Mouse (Mus musculus) liver, adult 2 months (tissue): ENCODE measurements around the gene Zdhhc17. TPM values are rescaled to one million over a fixed set of nuclear protein-coding genes. Genes with fewer than 3 reads are reported as not detected.

Experiments
- DNase-seq: peaks from one replicate; pipeline ENCODE4 v3.0.0-alpha.2; 2011; ENCODE audit warnings: low read depth, low spot score; ENCODE audit errors: extremely low read depth
- H3K27ac ChIP-seq: fragments of 200-500 bp; replicated peaks from 2 replicates; pipeline ENCODE4 v1.5.1; 2012; ENCODE audit warnings: low read depth, mild to moderate bottlenecking, control low read depth, inconsistent platforms, low read length; ENCODE audit not compliant: insufficient read depth
- H3K27me3 ChIP-seq: fragments of 200-500 bp; 2 replicates; pipeline ENCODE4 v1.6.1; 2012; ENCODE audit warnings: mild to moderate bottlenecking, moderate library complexity, low read length, inconsistent platforms; ENCODE audit not compliant: control insufficient read depth, insufficient read depth
- H3K36me3 ChIP-seq: fragments of 200-500 bp; 2 replicates; pipeline ENCODE4 v1.6.1; 2012; ENCODE audit warnings: low read length, inconsistent platforms; ENCODE audit not compliant: control insufficient read depth, insufficient read depth
- H3K4me1 ChIP-seq: fragments of 200-500 bp; 2 replicates; pipeline ENCODE4 v1.6.1; 2011; ENCODE audit warnings: low read length; ENCODE audit not compliant: control insufficient read depth, insufficient read depth
- H3K4me3 ChIP-seq: fragments of 200-500 bp; 2 replicates; pipeline ENCODE4 v1.5.1; 2011; ENCODE audit warnings: low read depth, mild to moderate bottlenecking, control low read depth, low read length, moderate library complexity; ENCODE audit not compliant: insufficient read depth
- H3K79me2 ChIP-seq: fragments of 200-500 bp; 2 replicates; pipeline ENCODE4 v1.6.1; 2012; ENCODE audit warnings: inconsistent platforms, mild to moderate bottlenecking, low read length, moderate library complexity; ENCODE audit not compliant: control insufficient read depth, insufficient read depth
- H3K9ac ChIP-seq: fragments of 200-500 bp; 2 replicates; pipeline ENCODE4 v1.6.1; 2012; ENCODE audit warnings: low read depth, mild to moderate bottlenecking, control low read depth, inconsistent platforms, low read length
- CTCF ChIP-seq: fragments of 200-500 bp; IDR thresholded peaks from 2 replicates; pipeline ENCODE4 v1.5.1; 2011; ENCODE audit warnings: low read depth, low read length, control low read depth
- POLR2A ChIP-seq: fragments of 200-500 bp; IDR thresholded peaks from 2 replicates; pipeline ENCODE4 v1.6.1; 2011; ENCODE audit warnings: low read length, control low read depth; ENCODE audit not compliant: insufficient read depth; ENCODE audit errors: extremely low read depth
- WGBS: fragments of 180-500 bp; shearing (Covaris S2); methylation state at CpG from one replicate; pipeline ENCODE4 v1.1.7; 2018; 5-methylcytosine and 5-hydroxymethylcytosine counted together
- polyA plus RNA-seq: library from polyadenylated mRNA; depleted of rRNA; stranded (reverse); fragments of >200 nt; gene quantifications from 2 replicates; pipeline ENCODE4 v1.2.3, GENCODE M21; 2012
- total RNA-seq: library from RNA; depleted of rRNA; stranded (reverse); fragments of >200 nt; gene quantifications from 2 replicates; pipeline ENCODE4 v1.2.3, GENCODE M21; 2014

Gene Zdhhc17
- total and polyA plus RNA-seq, 2 experiments: 6.3 to 17.7 TPM

DNA sequence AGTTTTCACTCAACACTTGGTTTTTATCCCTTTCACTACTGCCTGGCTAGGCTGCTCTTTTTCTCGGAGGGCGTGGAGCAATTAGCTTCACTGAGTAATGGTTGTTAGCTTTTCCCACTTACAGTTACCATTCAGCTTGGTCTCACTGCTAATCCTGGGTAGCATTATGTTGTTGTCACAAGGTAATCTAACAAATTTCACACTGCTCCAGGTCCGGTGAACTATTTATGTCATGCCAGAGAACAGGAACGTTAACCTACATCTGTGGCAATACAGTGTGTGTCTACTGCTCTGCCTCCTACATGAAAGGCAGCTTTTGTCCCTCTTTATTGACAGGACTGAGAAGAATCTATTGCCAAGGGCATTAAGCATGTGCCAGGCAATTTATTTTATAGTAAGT is 14.8 kb upstream of the Zdhhc17 start:
- 89% methylated on average over 4 of the region's 4 CpGs for WGBS
- no peak overlapping the region for H3K4me3 ChIP-seq
- H3K4me1 ChIP-seq: no peaks in the 10 kb centered on the region
- TF ChIP-seq CTCF (no peak), POLR2A (no peak)
- no peak overlapping the region for H3K27ac ChIP-seq
- H3K36me3 ChIP-seq: no peaks in the 10 kb centered on the region
- DNase-seq: no peak
- no peak overlapping the region for H3K9ac ChIP-seq
- H3K27me3 ChIP-seq: no peaks in the 10 kb centered on the region
- no peaks in the 10 kb centered on the region for H3K79me2 ChIP-seq

DNA sequence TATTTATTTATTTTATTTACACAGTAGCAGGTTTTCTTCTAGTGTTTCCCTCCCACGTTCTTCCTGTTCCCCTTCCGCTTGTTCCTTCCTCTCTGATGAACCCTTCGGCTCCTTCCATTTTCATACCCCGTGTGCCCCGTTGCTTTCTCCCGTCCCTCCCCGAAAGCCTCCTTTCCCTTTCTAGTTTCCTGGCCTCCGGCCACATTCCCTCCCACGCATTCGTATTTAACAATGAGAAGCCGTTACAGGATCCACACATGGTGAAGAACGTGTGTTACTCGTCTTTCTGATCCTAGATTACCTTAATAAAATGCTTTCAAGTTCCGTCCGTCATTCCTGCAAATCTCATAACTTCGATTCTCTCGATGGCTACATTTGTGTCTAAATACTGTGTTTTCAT is 4.5 kb upstream of the Zdhhc17 start:
- peaks cover 2% of the 10 kb centered on the region; the same call in 1 of the 2 replicates for H3K4me1 ChIP-seq
- no peaks in the 10 kb centered on the region for H3K27me3 ChIP-seq
- H3K27ac ChIP-seq: no peak overlapping the region
- no peaks in the 10 kb centered on the region for H3K36me3 ChIP-seq
- no peak for DNase-seq
- TF ChIP-seq CTCF: no peak
- TF ChIP-seq POLR2A: no peak
- 87% methylated on average over 17 of the region's 17 CpGs for WGBS
- H3K79me2 ChIP-seq: no peaks in the 10 kb centered on the region
- no peak overlapping the region for H3K4me3 ChIP-seq
- no peak overlapping the region for H3K9ac ChIP-seq

GRCm38 (mm10) chr10:111013265-111013664 is 3.3 kb upstream of the Zdhhc17 start:
- Histone ChIP-seq H3K4me1 (peaks cover 2% of the 10 kb centered on the region; the same call in 1 of the 2 replicates), H3K79me2 (no peaks in the 10 kb centered on the region; the same call in 1 of the 2 replicates), H3K27ac (no peak overlapping the region), H3K36me3 (no peaks in the 10 kb centered on the region), H3K27me3 (no peaks in the 10 kb centered on the region), H3K4me3 (no peak overlapping the region), H3K9ac (no peak overlapping the region)
- TF ChIP-seq POLR2A (no peak), CTCF (no peak)
- WGBS: 95% methylated on average over 3 of the region's 3 CpGs
- no peak for DNase-seq

DNA sequence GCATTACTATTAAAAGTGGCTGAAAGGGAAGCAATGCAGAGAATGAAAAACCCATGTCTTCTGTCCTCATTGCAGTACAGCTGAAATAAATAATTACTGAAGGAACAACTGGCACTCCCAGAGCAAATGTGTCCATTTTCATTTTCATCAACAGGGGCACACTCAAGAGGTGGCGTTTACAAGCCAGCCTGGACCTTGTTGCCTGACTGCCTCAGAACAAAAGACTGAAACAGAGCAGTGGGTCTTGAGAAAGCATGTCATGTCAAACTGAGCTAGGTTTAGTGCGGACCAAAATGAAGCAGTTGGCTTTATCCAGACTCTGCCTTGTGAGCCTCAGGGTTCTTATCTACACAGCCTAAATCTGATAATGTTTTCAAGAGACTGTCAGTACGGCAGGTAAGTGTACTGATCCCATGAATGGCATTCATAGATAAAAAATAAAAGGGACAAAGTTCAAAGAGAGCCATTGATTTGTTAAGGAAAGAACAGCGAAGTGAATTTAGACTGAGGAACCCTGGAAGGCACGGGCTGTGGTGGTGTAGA is 2.6 kb upstream of the Zdhhc17 start:
- no peak for TF ChIP-seq POLR2A
- no peak for TF ChIP-seq CTCF
- DNase-seq: peak; percentile 27
- H3K9ac ChIP-seq: no peak overlapping the region
- H3K4me3 ChIP-seq: no peak overlapping the region
- H3K36me3 ChIP-seq: no peaks in the 10 kb centered on the region
- H3K79me2 ChIP-seq: peaks cover 3% of the 10 kb centered on the region; the same call in 1 of the 2 replicates
- peaks cover 2% of the 10 kb centered on the region; the same call in 1 of the 2 replicates for H3K4me1 ChIP-seq
- H3K27ac ChIP-seq: no peak overlapping the region
- H3K27me3 ChIP-seq: no peaks in the 10 kb centered on the region
- 47% methylated on average over 5 of the region's 5 CpGs for WGBS

GRCm38 (mm10) chr10:111011226-111011765 is 1.4 kb upstream of the Zdhhc17 start:
- Histone ChIP-seq H3K4me1 (peaks cover 2% of the 10 kb centered on the region; the same call in 1 of the 2 replicates), H3K79me2 (peaks cover 5% of the 10 kb centered on the region; the same call in 1 of the 2 replicates), H3K27ac (0 out of 2 replicates have a peak overlapping the region, but pooled peaks have one; percentile 25), H3K36me3 (no peaks in the 10 kb centered on the region), H3K4me3 (peak overlapping the region; percentile 95), H3K27me3 (no peaks in the 10 kb centered on the region), H3K9ac (peak overlapping the region; percentile 68)
- TF ChIP-seq POLR2A (no peak), CTCF (no peak)
- DNase-seq: no peak
- 7% methylated on average over 14 of the region's 14 CpGs for WGBS
